Mouse (Mus musculus) retina, embryonic 14.5 days (tissue): ENCODE measurements around the gene Actr2.
"Not testable (repeated sequence)": the region's sequence is repeated elsewhere in the genome, so short reads cannot be mapped to it uniquely, and the experiment has no call there.

ENCODE experiments used
- DNase-seq: peaks from one replicate; pipeline ENCODE4 v3.0.0-alpha.2; 2015; ENCODE audit warnings: low spot score

Actr2 gene

GRCm38 (mm10) chr11:20116030-20116551 lies 3.4 kb upstream of the Actr2 start:
- DNase-seq, result no peak

GRCm38 (mm10) chr11:20112006-20112740 lies 540 bp downstream of the Actr2 start:
- DNase-seq, result peak; percentile 72

- no peak for DNase-seq
Measured at GRCm38 (mm10) chr11:20108151-20108550, 4.6 kb downstream of the Actr2 start.

GRCm38 (mm10) chr11:20107683-20108082 lies 5.0 kb downstream of the Actr2 start:
- DNase-seq, result no peak

GRCm38 (mm10) chr11:20106946-20107345 lies 5.8 kb downstream of the Actr2 start:
- DNase-seq, result no peak

GRCm38 (mm10) chr11:20103949-20104348 lies 8.8 kb downstream of the Actr2 start:
- no peak for DNase-seq

GRCm38 (mm10) chr11:20086306-20086705 lies 26.4 kb downstream of the Actr2 start:
- no peak for DNase-seq

GRCm38 (mm10) chr11:20085635-20086034 lies 27.1 kb downstream of the Actr2 start:
- DNase-seq, result no peak

- no peak for DNase-seq
Measured at GRCm38 (mm10) chr11:20075415-20075814, 37.3 kb downstream of the Actr2 start.

- DNase-seq, result no peak
Measured at GRCm38 (mm10) chr11:20072826-20073225, 39.9 kb downstream of the Actr2 start.

- peak; percentile 69 for DNase-seq
Measured at GRCm38 (mm10) chr11:20072174-20072573, 40.5 kb downstream of the Actr2 start.

GRCm38 (mm10) chr11:20068346-20069004 lies 44.2 kb downstream of the Actr2 start:
- no peak for DNase-seq

- DNase-seq, result no peak
Measured at GRCm38 (mm10) chr11:20067521-20067920, 45.2 kb downstream of the Actr2 start.

- no peak for DNase-seq
Measured at GRCm38 (mm10) chr11:20066106-20066505, 46.6 kb downstream of the Actr2 start.

GRCm38 (mm10) chr11:20064926-20065325 lies 47.8 kb downstream of the Actr2 start:
- DNase-seq, result no peak

GRCm38 (mm10) chr11:20064086-20064485 lies 48.6 kb downstream of the Actr2 start:
- not testable (repeated sequence) for DNase-seq

- not testable (repeated sequence) for DNase-seq
Measured at GRCm38 (mm10) chr11:20062801-20063200, 49.9 kb downstream of the Actr2 start.

GRCm38 (mm10) chr11:20059736-20060135 lies 53.0 kb downstream of the Actr2 start:
- no peak for DNase-seq

- no peak for DNase-seq
Measured at GRCm38 (mm10) chr11:20057429-20057828, 55.3 kb downstream of the Actr2 start.

GRCm38 (mm10) chr11:20056168-20056567 lies 56.5 kb downstream of the Actr2 start:
- DNase-seq, result no peak

GRCm38 (mm10) chr11:20054617-20055016 lies 58.1 kb downstream of the Actr2 start:
- DNase-seq, result no peak

GRCm38 (mm10) chr11:20053951-20054350 lies 58.8 kb downstream of the Actr2 start:
- DNase-seq, result no peak

- DNase-seq, result no peak
Measured at GRCm38 (mm10) chr11:20052814-20053536, 59.7 kb downstream of the Actr2 start.
